42 mouse cellular contexts compared by ENCODE assay signal in genomic region chr11:96143766-96144165, GRCm38 (mm10). TPM values are rescaled to one million over a fixed set of nuclear protein-coding genes. Genes with fewer than 3 reads are reported as not detected.
"Had no signal": no experiment of that assay in that cellular context is flagged by ENCODE, and none has a peak within 500 bp of the region (broad histone marks: within the 10 kb centered on the region; RNA-seq: fewer than 3 reads in every experiment).

No protein-coding gene starts in this region.

- H3K4me1 ChIP-seq: hindbrain, embryonic 15.5 days had no signal

- H3K9ac ChIP-seq: heart, embryonic 13.5 days; heart, embryonic 15.5 days; hindbrain, embryonic 12.5 days; hindbrain, embryonic 13.5 days; hindbrain, embryonic 14.5 days; hindbrain, embryonic 15.5 days; intestine, embryonic 15.5 days; kidney, embryonic 15.5 days had no signal

- H3K4me3 ChIP-seq: heart, embryonic 10.5 days; heart, embryonic 12.5 days; heart, embryonic 13.5 days; heart, embryonic 15.5 days; hindbrain, embryonic 10.5 days; hindbrain, embryonic 12.5 days; hindbrain, embryonic 13.5 days; hindbrain, embryonic 15.5 days; intestine, embryonic 15.5 days; kidney, embryonic 15.5 days; layer of hippocampus, adult 2 months had no signal

- H3K9me3 ChIP-seq: heart, embryonic 10.5 days; heart, embryonic 12.5 days; heart, embryonic 13.5 days; heart, embryonic 15.5 days; hindbrain, embryonic 10.5 days; hindbrain, embryonic 12.5 days; hindbrain, embryonic 13.5 days; hindbrain, embryonic 15.5 days; intestine, embryonic 15.5 days; kidney, embryonic 15.5 days had no signal

- ATAC-seq: hindbrain, embryonic 16.5 days; hindbrain, postnatal 0 days; inflammation-experienced regulatory T-cells, adult 6 months; intestine, embryonic 15.5 days; intestine, embryonic 16.5 days; intestine, postnatal 0 days had no signal

- H3K4me2 ChIP-seq: heart, embryonic 11.5 days; heart, embryonic 12.5 days; heart, embryonic 13.5 days; heart, embryonic 15.5 days; hindbrain, embryonic 12.5 days; hindbrain, embryonic 13.5 days; hindbrain, embryonic 14.5 days; hindbrain, embryonic 15.5 days; intestine, embryonic 15.5 days; kidney, embryonic 15.5 days had no signal

- H3K27ac ChIP-seq: heart, embryonic 10.5 days; heart, embryonic 13.5 days; heart, embryonic 15.5 days; hindbrain, embryonic 10.5 days; hindbrain, embryonic 12.5 days; hindbrain, embryonic 13.5 days; hindbrain, embryonic 14.5 days; hindbrain, embryonic 15.5 days; hindbrain, postnatal 0 days; intestine, embryonic 15.5 days; kidney, embryonic 15.5 days; kidney, postnatal 0 days; layer of hippocampus, adult 2 months had no signal

- H3K36me3 ChIP-seq: heart, embryonic 10.5 days; heart, embryonic 12.5 days; heart, embryonic 13.5 days; heart, embryonic 15.5 days; hindbrain, embryonic 10.5 days; hindbrain, embryonic 12.5 days; hindbrain, embryonic 13.5 days; hindbrain, embryonic 15.5 days; intestine, embryonic 15.5 days; kidney, embryonic 15.5 days had no signal

- DNase-seq: heart, postnatal 10 days; heart, postnatal 14 days; heart, postnatal 36 days; heart, postnatal 4 days; kidney, adult 11 months; kidney, adult 18-20 months; kidney, adult 2 months; kidney, adult 8-10 months; kidney, adult 9 months; kidney, postnatal 10 days; kidney, postnatal 14 days; kidney, postnatal 25 days; kidney, postnatal 36 days; kidney, postnatal 4 days; layer of hippocampus, adult 9-11 months; layer of hippocampus, postnatal 36 days had no signal

RNA-seq across cellular contexts. Expression of gene Ttll6, which starts 10.2 kb away (rescaled TPM):
- polyA plus RNA-seq: heart, embryonic 10.5 days; heart, embryonic 11.5 days; heart, embryonic 12.5 days; heart, embryonic 13.5 days; heart, embryonic 14.5 days; heart, postnatal 0 days; inflammation-experienced regulatory T-cells, adult 6 months; kidney, embryonic 14.5 days; kidney, embryonic 15.5 days; kidney, embryonic 16.5 days had no signal

RNA-seq across cellular contexts. Expression of gene Calcoco2, which starts 32.0 kb away (rescaled TPM):
- polyA plus RNA-seq: heart, embryonic 11.5 days; heart, embryonic 12.5 days; heart, embryonic 13.5 days; heart, embryonic 14.5 days; heart, embryonic 15.5 days; heart, postnatal 0 days; hindbrain, embryonic 10.5 days; hindbrain, embryonic 13.5 days; hindbrain, embryonic 14.5 days; hindbrain, embryonic 16.5 days; inflammation-experienced regulatory T-cells, adult 6 months; intestine, embryonic 15.5 days; intestine, postnatal 0 days; kidney, adult 2 months; kidney, embryonic 14.5 days; kidney, embryonic 15.5 days; kidney, embryonic 16.5 days; kidney, postnatal 0 days; large intestine, adult 2 months had no signal

RNA-seq across cellular contexts. Expression of gene Hoxb13, which starts 50.4 kb away (rescaled TPM):
- polyA plus RNA-seq: heart, embryonic 10.5 days; heart, embryonic 11.5 days; heart, embryonic 12.5 days; heart, embryonic 13.5 days; heart, embryonic 14.5 days; heart, embryonic 15.5 days; heart, postnatal 0 days; hindbrain, embryonic 10.5 days; hindbrain, embryonic 11.5 days; hindbrain, embryonic 12.5 days; hindbrain, embryonic 13.5 days; hindbrain, embryonic 14.5 days; hindbrain, embryonic 15.5 days; hindbrain, embryonic 16.5 days; hindbrain, postnatal 0 days; inflammation-experienced regulatory T-cells, adult 6 months; intestine, embryonic 14.5 days; intestine, postnatal 0 days; kidney, adult 2 months; kidney, embryonic 14.5 days; kidney, embryonic 16.5 days; kidney, postnatal 0 days; large intestine, adult 2 months had no signal
